Mouse (Mus musculus): ENCODE measurements around the gene Slc16a7.

GRCm38 (mm10) chr10:125175013-125175650 is 214.1 kb downstream of the Slc16a7 start:
- TF ChIP-seq CTCF (IDR thresholded peaks at IDR 0.05; ENCODE audit: borderline replicate concordance, insufficient read depth, low read depth, low read length) (no peak), POLR2A (IDR thresholded peaks at IDR 0.05; ENCODE audit: borderline replicate concordance, insufficient read depth, low read length) (no peak)
